Mouse (Mus musculus): Measurements from ENCODE around the gene Ift46. TPM values are rescaled to one million over a fixed set of nuclear protein-coding genes. Genes with fewer than 3 reads are reported as not detected.

Ift46 gene
- polyA plus RNA-seq, 1 experiment = 42.2 TPM

DNA sequence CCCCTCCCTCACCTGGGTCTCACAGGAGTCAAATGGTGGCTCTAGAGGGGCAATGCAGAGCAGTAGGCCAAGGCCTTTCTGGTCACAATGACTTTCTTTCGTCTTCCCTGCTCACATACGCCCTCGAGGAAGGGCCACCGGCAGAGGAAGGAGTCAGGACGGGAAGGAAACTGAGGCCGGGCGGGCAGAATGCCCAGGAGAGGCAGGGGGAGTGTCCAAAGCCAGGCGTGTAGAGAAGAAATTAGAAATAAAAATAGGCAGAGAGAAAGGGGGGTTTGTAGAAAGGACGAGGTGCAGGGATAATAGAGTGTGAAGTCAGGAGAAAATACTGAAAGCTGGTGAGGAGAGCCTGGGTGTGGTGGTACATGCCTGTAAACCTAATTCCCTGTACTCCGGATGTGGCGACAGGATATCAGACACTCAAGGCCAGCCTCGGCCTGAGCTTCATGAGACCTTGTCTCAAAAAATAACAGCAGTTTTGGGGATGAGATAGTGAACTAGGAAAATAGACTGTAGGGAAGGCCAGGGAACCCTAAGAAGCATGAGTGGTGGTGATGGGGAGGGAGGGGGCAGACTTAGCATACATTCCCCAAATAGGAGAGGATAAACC lies 34.7 kb upstream of the Ift46 start:
- no peak overlapping the region for H3K27ac ChIP-seq (ENCODE audit: control insufficient read depth, insufficient read depth, low read depth, low read length, poor library complexity)

DNA sequence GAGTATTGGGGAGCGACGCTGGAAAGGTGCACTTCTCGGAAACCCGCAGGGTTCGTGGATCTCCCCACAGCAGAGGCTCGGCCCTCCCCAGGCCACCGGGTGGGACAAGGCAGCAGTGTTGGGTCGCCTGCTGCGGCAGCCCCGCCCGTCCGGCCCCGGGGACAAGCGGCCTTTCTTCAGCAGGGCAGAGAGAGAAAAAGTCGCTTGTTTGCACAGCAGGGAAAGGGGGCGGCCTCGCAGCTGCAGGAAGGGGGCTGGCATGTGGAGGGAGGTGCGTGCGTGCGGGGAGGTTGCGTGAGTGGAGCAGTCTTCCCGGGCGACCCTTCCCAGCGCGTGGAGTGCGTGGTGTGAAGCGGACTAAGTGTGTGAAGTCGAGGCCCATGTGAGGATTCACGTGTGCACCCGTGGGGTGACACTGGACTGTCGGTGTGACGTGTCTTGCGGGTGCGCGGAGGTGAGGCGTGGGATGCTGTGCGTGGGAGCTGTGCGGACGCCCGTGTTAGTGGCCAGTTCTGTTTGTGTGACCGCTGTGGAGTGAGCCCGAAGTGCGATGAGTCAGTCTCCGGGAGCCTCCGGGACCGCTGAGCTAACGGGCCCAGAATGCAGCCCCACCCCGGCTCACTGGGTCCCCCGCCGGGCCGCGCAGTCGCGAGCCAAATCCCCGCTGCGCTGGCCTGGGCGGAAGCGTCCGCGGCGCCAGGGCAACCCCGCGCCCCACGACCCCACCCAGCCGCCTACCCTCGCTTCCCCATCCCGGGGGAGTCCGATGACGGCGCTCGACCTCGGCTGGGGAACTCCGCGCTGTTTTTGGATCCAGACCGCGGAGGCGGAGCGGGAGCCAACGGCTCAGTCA lies 33.8 kb upstream of the Ift46 start:
- H3K4me3 ChIP-seq (replicated peaks; ENCODE audit: control insufficient read depth, low read depth, low read length) = peak overlapping the region; percentile 29
- WGBS = 4% methylated on average over 79 of the region's 79 CpGs
- H3K27ac ChIP-seq (ENCODE audit: control insufficient read depth, insufficient read depth, low read depth, low read length, poor library complexity) = no peak overlapping the region; the same call in 1 of the 2 replicates
- TF ChIP-seq CTCF (IDR thresholded peaks at IDR 0.05; ENCODE audit: control insufficient read depth, insufficient read depth, low read length) (0 out of 2 replicates have a peak, but pooled peaks have one; percentile 0), POLR2A (IDR thresholded peaks at IDR 0.05; ENCODE audit: borderline replicate concordance, control insufficient read depth, low read depth, low read length) (peak; percentile 19; the same call in 1 of the 2 replicates)
- H3K4me1 ChIP-seq (ENCODE audit: control insufficient read depth, insufficient read depth, low read length) = peaks cover 2% of the 10 kb centered on the region

More for the DNA sequence above, 34.7 kb upstream of the Ift46 start:
- TF ChIP-seq CTCF (IDR thresholded peaks at IDR 0.05; ENCODE audit: control insufficient read depth, insufficient read depth, low read length) (no peak), POLR2A (IDR thresholded peaks at IDR 0.05; ENCODE audit: borderline replicate concordance, control insufficient read depth, low read depth, low read length) (no peak)
- Histone ChIP-seq H3K4me1 (ENCODE audit: control insufficient read depth, insufficient read depth, low read length) (peaks cover 2% of the 10 kb centered on the region), H3K4me3 (replicated peaks; ENCODE audit: control insufficient read depth, low read depth, low read length) (no peak overlapping the region)
- 35% methylated on average over 12 of the region's 12 CpGs for WGBS

DNA sequence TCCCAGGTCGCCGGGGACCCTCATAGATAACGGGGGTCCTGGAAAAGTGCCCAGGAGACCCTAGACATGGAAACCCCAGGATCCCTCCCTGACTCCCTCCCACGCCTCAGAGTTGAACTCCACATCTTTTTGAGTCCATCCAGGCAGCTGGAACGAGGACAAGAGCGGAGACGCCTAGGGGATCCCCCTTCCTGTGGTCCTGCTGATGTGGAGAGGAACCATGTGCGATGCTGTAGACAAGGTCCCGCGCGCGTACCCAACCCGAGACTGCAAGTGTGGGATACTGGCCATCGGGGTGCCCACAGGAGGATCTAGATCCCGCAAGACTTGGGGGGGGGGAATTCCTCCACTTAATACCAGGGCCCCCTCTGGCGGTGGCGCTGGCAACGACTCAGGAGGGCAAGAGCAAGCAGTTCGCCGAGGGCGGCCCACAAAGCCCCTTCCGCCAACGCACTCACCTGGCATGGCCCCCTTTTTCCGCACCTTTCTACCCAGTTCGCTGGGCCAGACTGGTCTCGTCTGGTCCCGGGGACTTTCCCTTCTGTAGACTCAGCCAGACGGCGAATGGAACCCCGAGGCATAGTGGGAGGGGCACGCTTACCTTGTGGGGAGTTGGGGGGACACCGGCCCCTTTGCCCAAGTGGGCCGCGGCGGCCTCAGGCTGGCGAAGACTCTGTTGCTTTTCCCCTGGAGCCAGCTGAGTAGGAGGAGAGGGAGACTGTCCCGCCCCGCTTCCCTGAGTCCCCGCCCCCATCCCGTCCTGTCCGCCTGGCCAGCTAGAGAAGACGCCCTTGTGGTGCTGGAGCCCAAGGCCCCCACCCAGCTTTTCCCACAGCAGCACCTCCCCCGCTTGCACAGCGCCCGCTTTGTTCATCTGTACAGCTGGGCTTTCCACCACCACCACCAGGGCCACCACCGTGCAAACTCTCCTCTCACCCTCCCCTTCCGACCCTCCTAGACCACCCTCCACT lies 32.9 kb upstream of the Ift46 start, which contains the start of gene Phldb1:
Gene Phldb1, minus strand, starts transcription at position 675 of the 971 bp plus-strand sequence.
- peaks cover 2% of the 10 kb centered on the region for H3K4me1 ChIP-seq (ENCODE audit: control insufficient read depth, insufficient read depth, low read length)
- no peak within 1 kb of the TSS for H3K27ac ChIP-seq (ENCODE audit: control insufficient read depth, insufficient read depth, low read depth, low read length, poor library complexity)
- 5% methylated on average over 47 of the region's 47 CpGs for WGBS
- TF ChIP-seq POLR2A (IDR thresholded peaks at IDR 0.05; ENCODE audit: borderline replicate concordance, control insufficient read depth, low read depth, low read length) = no peak
- peak; percentile 22; the same call in 1 of the 2 replicates for TF ChIP-seq CTCF (IDR thresholded peaks at IDR 0.05; ENCODE audit: control insufficient read depth, insufficient read depth, low read length)
- peak within 1 kb of the TSS; percentile 13 for H3K4me3 ChIP-seq (replicated peaks; ENCODE audit: control insufficient read depth, low read depth, low read length)

DNA sequence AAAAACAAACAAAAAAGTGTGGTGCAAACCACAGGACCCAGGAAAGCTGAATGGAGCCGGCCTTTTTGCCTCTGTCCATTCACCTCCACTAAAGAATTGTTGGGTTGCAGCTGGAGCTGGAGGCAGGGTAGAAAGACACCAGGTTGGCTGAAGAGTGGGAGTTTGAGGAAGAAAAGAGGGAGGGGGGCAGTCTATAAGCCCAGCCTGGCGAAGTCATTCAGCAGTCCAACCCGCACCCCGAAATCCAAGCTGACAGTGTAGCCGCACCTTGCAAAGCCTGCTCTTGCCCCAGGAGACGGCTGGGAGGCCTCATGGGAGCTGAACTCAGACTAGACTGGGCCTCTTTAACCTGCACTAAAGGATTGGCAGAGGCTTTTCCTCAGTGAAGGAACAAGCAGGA lies 31.8 kb upstream of the Ift46 start:
- H3K27ac ChIP-seq (ENCODE audit: control insufficient read depth, insufficient read depth, low read depth, low read length, poor library complexity) = no peak overlapping the region
- H3K4me3 ChIP-seq (replicated peaks; ENCODE audit: control insufficient read depth, low read depth, low read length) = no peak overlapping the region
- peaks cover 2% of the 10 kb centered on the region for H3K4me1 ChIP-seq (ENCODE audit: control insufficient read depth, insufficient read depth, low read length)
- TF ChIP-seq POLR2A (IDR thresholded peaks at IDR 0.05; ENCODE audit: borderline replicate concordance, control insufficient read depth, low read depth, low read length) (no peak), CTCF (IDR thresholded peaks at IDR 0.05; ENCODE audit: control insufficient read depth, insufficient read depth, low read length) (no peak)
- WGBS = 81% methylated on average over 6 of the region's 6 CpGs

DNA sequence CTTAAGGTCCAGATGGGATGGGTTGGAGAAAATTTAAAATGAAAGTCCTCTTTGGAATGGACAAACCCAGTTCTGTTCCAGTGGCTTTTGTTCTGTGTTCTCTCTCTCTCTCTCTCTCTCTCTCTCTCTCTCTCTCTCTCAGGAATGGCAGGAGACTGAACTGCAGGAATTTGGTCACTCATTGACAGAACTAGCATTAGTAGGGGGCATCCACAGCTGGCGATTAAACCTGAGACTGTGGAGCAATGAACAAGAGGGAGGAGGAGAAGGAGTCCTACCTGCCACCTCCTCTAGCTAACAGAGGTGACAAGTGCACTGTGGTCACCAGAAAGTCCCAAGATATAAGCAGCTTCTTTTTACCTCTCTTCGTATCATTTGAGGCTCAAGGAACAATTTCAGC lies 31.4 kb upstream of the Ift46 start:
- Histone ChIP-seq H3K4me3 (replicated peaks; ENCODE audit: control insufficient read depth, low read depth, low read length) (no peak overlapping the region), H3K4me1 (ENCODE audit: control insufficient read depth, insufficient read depth, low read length) (peaks cover 2% of the 10 kb centered on the region), H3K27ac (ENCODE audit: control insufficient read depth, insufficient read depth, low read depth, low read length, poor library complexity) (no peak overlapping the region)
- 62% methylated on average over 2 of the region's 2 CpGs for WGBS
- no peak for TF ChIP-seq CTCF (IDR thresholded peaks at IDR 0.05; ENCODE audit: control insufficient read depth, insufficient read depth, low read length)
- no peak for TF ChIP-seq POLR2A (IDR thresholded peaks at IDR 0.05; ENCODE audit: borderline replicate concordance, control insufficient read depth, low read depth, low read length)

DNA sequence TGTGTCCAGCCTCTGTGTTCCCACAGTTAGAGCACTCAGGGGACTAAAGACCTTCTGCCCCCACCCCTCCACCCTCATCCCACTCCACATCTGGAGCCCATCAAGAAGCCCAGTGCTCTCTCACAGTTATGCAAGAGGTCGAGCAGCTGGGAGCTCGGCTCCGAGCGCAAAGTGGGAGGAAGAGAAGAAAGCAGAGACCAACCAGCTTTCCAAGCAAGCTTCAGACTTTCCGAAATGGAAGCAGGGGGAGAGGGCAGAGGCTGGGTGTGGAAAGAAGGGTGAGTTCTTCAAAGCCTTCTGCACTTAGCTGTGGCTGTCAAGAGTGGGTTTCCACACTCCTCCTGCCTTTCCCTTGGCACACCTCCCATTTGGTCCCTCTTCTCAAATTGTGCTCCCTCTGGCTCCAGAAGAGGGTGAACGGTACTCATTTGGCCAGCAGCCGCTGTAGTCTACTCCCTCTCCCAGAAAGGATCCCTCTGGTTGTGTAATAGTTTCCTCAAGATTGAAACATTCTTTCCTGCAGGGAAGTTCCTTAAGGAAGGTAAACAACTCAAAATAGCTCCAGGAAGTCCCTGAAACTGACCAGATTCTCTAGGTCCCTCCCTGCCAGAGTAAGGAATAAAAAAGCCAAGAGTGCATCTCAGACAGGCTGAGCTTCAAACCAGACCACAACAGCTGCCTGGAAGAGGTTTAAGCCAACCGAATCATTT lies 30.3 kb upstream of the Ift46 start:
- no peak for TF ChIP-seq POLR2A (IDR thresholded peaks at IDR 0.05; ENCODE audit: borderline replicate concordance, control insufficient read depth, low read depth, low read length)
- TF ChIP-seq CTCF (IDR thresholded peaks at IDR 0.05; ENCODE audit: control insufficient read depth, insufficient read depth, low read length) = no peak
- WGBS = 46% methylated on average over 8 of the region's 8 CpGs
- peaks cover 2% of the 10 kb centered on the region for H3K4me1 ChIP-seq (ENCODE audit: control insufficient read depth, insufficient read depth, low read length)
- no peak overlapping the region for H3K27ac ChIP-seq (ENCODE audit: control insufficient read depth, insufficient read depth, low read depth, low read length, poor library complexity)
- no peak overlapping the region for H3K4me3 ChIP-seq (replicated peaks; ENCODE audit: control insufficient read depth, low read depth, low read length)

DNA sequence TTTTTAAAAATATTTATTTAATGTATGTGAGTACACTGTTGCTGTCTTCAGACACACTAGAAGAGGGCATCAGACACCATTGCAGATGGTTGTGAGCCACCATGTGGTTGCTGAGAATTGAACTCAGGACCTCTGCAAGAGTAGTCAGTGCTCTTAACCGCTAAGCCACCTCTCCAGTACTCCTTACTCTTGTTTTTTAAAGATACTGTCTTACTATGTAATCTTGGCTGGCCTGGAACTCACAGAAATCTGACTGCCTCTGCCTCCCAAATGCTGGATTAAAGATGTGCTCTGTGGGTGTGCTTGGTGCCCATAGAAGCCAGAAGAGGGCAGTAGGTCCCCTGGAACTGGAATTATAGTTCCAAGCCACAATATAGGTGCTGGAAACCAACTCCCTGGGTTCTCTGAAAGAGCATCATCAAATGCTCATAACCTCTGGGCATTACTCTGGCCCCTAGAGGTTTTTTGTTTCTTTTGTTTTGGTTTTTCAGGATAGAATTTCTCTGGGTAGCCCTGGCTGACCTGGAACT lies 27.0 kb upstream of the Ift46 start:
- no peak overlapping the region for H3K4me3 ChIP-seq (replicated peaks; ENCODE audit: control insufficient read depth, low read depth, low read length)
- 91% methylated on average over 1 of the region's 1 CpGs for WGBS
- TF ChIP-seq POLR2A (IDR thresholded peaks at IDR 0.05; ENCODE audit: borderline replicate concordance, control insufficient read depth, low read depth, low read length) = no peak
- TF ChIP-seq CTCF (IDR thresholded peaks at IDR 0.05; ENCODE audit: control insufficient read depth, insufficient read depth, low read length) = no peak
- H3K4me1 ChIP-seq (ENCODE audit: control insufficient read depth, insufficient read depth, low read length) = no peaks in the 10 kb centered on the region
- no peak overlapping the region for H3K27ac ChIP-seq (ENCODE audit: control insufficient read depth, insufficient read depth, low read depth, low read length, poor library complexity)
